Mouse (Mus musculus) thymus, postnatal 10 days (tissue): ENCODE results near the gene Krtcap3.
"Not testable (repeated sequence)": the region's sequence is repeated elsewhere in the genome, so short reads cannot be mapped to it uniquely, and the experiment has no call there.

Source experiments
- DNase-seq, 2 experiments: peaks; one replicate each; pipeline ENCODE4 v3.0.0; 2021; ENCODE audit warnings: low spot score in 2 of 2

Krtcap3 gene

GRCm38 (mm10) chr5:31251541-31252101 lies at the start of gene Krtcap3:
Gene Krtcap3, plus strand, starts transcription at chr5:31251691.
- no peak for DNase-seq

- peak; percentile 91 to 96 for DNase-seq
Measured at GRCm38 (mm10) chr5:31201742-31202590, 49.5 kb upstream of the Krtcap3 start, which contains the start of gene Zfp513. Gene Zfp513, minus strand, starts transcription at chr5:31202303.

GRCm38 (mm10) chr5:31202933-31203332 lies 48.6 kb upstream of the Krtcap3 start:
- DNase-seq: no peak

- no peak for DNase-seq
Measured at GRCm38 (mm10) chr5:31203866-31204265, 47.6 kb upstream of the Krtcap3 start.

DNA sequence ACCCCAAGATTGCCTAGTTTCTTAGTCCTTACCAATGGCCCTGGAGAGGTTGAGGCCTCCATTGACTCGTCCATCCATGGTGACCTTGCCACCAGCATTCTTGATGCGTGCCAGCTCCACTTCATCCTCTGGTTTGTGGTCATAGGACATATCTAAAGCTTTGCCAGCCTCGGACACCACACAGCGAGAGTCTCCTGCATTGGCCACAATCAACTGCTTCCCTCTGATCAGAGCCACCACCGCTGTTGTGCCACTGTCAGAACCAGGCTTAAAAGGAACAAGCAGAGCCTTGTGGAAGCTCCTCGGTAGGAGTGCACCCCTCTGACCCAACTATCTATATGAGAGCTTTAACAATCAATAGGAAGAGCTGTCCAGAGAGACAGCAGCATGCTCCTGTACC lies 47.1 kb upstream of the Krtcap3 start:
- DNase-seq: no peak

DNA sequence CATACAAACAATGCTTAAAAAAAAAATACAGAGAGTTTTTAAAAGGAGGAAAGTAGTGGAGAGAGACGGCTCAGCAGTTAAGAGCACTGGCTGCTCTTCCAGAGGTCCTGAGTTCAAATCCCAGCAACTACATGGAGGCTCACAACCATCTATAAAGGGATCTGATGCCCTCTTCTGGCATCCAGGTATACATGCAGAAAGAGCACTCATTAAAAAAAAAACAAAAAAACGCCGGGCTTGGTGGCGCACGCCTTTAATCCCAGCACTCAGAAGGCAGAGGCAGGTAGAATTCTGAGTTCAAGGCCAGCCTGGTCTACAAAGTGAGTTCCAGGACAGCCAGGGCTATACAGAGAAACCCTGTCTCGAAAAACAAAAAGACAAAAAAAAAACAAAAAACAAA lies 34.9 kb upstream of the Krtcap3 start:
- not testable (repeated sequence) for DNase-seq

DNA sequence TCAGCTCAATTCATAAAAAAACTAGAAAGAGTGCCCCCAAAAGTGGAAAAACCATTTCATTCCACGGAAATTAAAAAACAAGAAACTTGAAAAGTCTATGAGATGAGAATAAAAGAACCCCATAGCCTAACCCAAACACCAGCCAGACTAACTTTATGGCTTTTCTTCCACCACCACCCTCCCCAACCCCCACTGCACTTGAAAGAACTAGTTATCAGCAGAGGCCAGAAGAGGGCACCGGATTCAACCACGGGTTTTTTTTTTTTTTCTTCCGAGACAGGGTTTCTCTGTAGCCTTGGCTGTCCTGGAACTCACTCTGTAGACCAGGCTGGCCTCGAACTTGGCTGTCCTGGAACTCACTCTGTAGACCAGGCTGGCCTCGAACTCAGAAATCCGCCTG lies 33.2 kb upstream of the Krtcap3 start:
- no peak for DNase-seq

- no peak for DNase-seq
Measured at GRCm38 (mm10) chr5:31219070-31219469, 32.4 kb upstream of the Krtcap3 start.

DNA sequence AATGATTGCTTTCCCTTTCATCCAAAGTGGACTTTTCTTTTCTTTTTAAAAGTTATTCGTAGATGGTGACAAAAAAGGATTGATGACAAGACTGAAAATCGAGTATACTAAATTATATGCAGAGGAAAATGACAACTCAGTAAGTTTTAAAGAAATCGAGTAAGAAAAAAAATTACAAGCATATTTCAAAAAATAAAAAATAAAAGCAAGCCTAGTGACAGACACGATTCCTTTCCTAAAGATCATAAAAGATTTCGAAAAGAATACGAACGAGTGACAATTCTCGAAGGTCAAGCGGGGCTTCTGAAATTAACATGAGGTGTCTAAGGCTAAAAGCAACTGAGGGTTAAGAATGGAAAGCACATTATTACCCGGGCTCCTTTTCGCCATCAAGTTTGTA lies 32.0 kb upstream of the Krtcap3 start:
- no peak for DNase-seq

DNA sequence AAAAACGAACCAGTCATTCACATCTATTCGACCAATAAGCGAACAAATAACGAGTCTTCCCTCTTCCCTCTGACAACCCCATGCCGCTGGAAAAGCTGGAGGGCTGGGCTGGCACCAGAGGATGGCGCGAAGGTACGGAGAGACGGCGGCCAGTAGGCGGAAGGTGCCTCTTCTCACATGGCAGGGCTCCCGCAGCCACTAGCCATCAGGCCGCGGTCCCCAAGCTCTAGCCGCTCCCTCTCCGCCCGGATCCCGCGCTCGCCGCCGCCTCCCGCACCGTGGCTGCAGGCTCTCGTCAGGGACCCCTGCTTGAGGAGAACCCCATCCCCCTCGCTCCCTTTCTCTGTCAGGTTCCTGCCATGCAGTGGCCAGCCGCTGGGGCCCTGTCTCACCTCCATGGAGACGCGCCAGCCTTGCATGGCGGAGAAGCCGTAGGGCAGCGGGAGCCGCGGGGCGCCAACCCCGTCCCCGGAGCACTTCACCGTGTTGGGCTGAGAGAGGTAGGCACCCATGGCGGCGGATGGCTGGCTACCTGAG lies 31.5 kb upstream of the Krtcap3 start:
- DNase-seq: no peak

GRCm38 (mm10) chr5:31220448-31221303 lies 30.8 kb upstream of the Krtcap3 start, which contains the start of gene Ppm1g:
Gene Ppm1g, minus strand, starts transcription at chr5:31220687.
- DNase-seq: peak; percentile 94 to 98

DNA sequence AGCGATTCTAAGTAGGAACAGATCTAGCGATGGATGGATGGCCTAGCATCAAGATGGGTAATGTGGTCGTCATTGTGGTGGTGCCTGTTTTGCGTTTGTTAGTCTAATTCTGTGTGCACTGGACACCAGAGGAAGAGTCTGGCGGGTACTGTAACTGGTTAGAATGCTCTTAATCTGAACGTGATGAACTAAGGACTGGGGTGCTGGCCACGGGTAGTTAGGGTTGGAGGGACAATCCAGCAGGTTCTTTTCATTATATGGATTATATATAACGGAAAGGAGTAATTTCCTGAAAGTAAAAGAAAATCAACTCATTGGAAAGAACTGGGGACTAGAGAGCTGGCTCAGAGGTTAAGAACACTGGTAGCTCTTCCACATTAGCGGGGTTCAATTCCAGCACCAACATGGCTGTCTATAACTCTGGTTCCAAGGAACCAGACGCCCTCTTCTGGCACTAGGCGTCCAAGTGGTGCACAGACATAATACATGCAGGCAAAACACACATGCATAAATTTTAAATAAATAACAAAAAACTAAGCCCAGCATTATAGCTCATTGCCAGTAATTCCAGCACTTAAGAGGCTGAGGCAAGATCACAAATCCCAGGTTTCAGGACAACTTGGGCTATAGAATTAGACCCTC lies 30.1 kb upstream of the Krtcap3 start:
- peak; percentile 31 to 35 for DNase-seq

DNA sequence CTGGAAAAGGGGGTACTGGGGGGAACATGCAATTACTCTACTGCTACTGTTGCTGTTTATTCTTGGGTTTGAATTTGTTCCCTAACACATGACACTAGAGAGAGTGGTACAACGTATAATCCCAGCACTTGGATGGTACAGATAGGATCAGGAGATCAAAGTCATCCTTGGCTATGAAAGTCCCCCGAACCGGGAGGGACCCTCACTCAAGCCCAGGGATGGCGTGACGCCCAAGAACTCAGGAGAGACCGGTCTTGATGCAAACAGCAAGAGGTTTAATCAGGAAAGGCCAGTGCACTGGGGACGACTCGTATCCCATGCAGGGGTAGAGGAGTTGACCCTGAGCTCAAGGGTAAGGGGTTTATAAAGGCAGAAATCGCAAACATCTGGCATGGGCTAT lies 28.8 kb upstream of the Krtcap3 start:
- DNase-seq: no peak

- DNase-seq: no peak
Measured at GRCm38 (mm10) chr5:31226641-31227040, 24.9 kb upstream of the Krtcap3 start.

DNA sequence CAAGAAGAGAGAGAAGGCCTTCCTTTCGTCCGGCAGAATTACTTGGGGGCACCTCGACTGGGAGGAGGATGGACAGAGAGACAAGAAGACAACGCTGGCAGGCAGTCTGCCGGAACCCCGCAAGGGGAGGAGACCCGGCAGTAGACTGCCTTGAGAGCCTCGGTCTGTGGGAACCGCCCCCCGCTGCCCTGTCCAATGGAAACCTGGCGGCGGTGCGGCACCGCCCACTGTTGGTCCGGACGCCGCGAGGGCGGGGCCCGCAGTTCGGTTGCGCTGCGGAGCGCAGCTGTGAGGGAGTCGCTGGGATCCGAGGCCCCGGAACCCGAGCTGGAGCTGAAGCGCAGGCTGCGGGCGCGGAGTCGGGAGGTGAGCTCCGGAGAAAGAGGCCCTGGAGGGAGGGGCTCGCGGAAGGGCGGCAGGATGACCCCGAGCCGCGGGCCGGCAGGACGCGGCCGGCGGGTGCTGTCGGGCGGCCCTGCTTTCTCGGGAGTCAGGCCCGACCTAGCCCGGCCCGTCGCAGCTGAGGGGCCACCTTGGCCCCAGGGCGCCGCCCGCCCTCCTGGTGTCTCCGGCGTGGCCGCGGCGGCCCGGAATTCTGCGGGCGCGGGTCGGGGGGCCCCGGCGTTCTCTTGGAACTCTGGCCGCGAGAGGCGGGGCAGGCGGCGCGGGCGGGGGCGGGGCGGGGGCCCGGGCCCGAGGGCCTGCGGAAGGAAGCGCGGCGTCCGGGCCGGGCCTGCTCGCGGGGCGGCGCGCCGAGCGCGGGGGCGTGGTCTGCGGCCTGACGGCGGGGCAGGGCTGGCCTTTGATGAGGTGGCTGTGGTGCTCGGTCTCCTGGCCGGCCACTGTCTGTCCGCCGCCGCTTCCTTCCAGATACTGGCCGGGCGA lies 10.6 kb upstream of the Krtcap3 start, which contains the start of the genes Nrbp1 and Gm9970:
Nrbp1 (plus strand) TSS at position 228 of the 885 bp plus-strand sequence.
Gm9970 (minus strand) TSS at position 596 of the 885 bp plus-strand sequence.
- DNase-seq: peak; percentile 93 to 94

- DNase-seq: no peak
Measured at GRCm38 (mm10) chr5:31241522-31242034, 9.9 kb upstream of the Krtcap3 start.

GRCm38 (mm10) chr5:31242191-31242590 lies 9.3 kb upstream of the Krtcap3 start:
- DNase-seq: no peak

- no peak for DNase-seq
Measured at GRCm38 (mm10) chr5:31250716-31251115, 775 bp upstream of the Krtcap3 start.

DNA sequence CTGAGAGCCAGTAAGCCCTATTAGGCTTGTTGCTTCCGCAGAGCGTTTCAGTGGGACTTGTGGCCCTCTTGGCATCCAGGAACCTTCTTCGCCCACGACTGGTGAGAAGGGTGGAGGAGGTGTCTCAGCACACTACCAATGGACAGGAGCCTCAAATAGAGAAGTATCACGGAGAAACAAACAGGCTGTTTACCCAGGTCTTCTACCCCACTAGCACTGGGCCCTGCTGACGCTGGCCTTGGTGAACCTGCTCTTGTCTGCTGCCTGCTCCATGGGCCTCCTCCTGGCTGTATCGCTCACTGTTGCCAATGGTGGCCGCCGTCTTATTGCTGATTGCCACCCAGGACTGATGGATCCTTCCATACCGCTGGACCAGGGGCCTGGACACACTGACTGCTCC lies 660 bp downstream of the Krtcap3 start:
- no peak for DNase-seq
